Mouse (Mus musculus) embryonic facial prominence, embryonic 15.5 days (tissue): ENCODE data around the gene Sit1. TPM values are rescaled to one million over a fixed set of nuclear protein-coding genes. Genes with fewer than 3 reads are reported as not detected.

ENCODE experiments used
- ATAC-seq: fragments of 200-750 bp; cut with Nextera tagmentation; 2 replicates; pipeline ENCODE4 v1.8.0; 2017; ENCODE audit warnings: low read depth, moderate TSS enrichment; ENCODE audit not compliant: insufficient number of reproducible peaks, low FRiP score, low TSS enrichment
- H3K27ac ChIP-seq: fragments of 300-500 bp; sonication (generic); replicated peaks from 2 replicates; pipeline ENCODE4 v1.5.1; 2015; ENCODE audit warnings: mild to moderate bottlenecking, inconsistent platforms
- H3K27me3 ChIP-seq: fragments of 300-500 bp; sonication (generic); 2 replicates; pipeline ENCODE4 v1.6.1; 2015; ENCODE audit warnings: inconsistent platforms
- H3K36me3 ChIP-seq: fragments of 300-500 bp; sonication (generic); 2 replicates; pipeline ENCODE4 v1.6.1; 2015; ENCODE audit warnings: mild to moderate bottlenecking, inconsistent platforms
- H3K4me1 ChIP-seq: fragments of 300-500 bp; sonication (generic); 2 replicates; pipeline ENCODE4 v1.6.1; 2015; ENCODE audit warnings: inconsistent platforms
- H3K4me2 ChIP-seq: fragments of 300-500 bp; sonication (generic); replicated peaks from 2 replicates; pipeline ENCODE4 v1.6.1; 2015; ENCODE audit warnings: mild to moderate bottlenecking, inconsistent platforms
- H3K4me3 ChIP-seq: fragments of 300-500 bp; sonication (generic); replicated peaks from 2 replicates; pipeline ENCODE4 v1.5.1; 2015; ENCODE audit warnings: mild to moderate bottlenecking, inconsistent platforms
- H3K9ac ChIP-seq: fragments of 300-500 bp; sonication (generic); 2 replicates; pipeline ENCODE4 v1.6.1; 2015; ENCODE audit warnings: inconsistent platforms
- H3K9me3 ChIP-seq: fragments of 300-500 bp; sonication (generic); replicated peaks from 2 replicates; pipeline ENCODE4 v1.6.1; 2016; ENCODE audit warnings: inconsistent platforms
- WGBS: fragments of 180-500 bp; shearing (Covaris S2); methylation state at CpG from one replicate; pipeline ENCODE4 v1.1.7; 2015; 5-methylcytosine and 5-hydroxymethylcytosine counted together
- polyA plus RNA-seq: library from polyadenylated mRNA; unstranded; fragments of >200 nt; fragmentation: Nextera tagmentation; extraction: Ambion mirVana; gene quantifications from 2 replicates; pipeline ENCODE4 v1.2.1, GENCODE M21; 2015

Sit1 gene
- polyA plus RNA-seq, 1 experiment from 2014 or later = not detected

DNA sequence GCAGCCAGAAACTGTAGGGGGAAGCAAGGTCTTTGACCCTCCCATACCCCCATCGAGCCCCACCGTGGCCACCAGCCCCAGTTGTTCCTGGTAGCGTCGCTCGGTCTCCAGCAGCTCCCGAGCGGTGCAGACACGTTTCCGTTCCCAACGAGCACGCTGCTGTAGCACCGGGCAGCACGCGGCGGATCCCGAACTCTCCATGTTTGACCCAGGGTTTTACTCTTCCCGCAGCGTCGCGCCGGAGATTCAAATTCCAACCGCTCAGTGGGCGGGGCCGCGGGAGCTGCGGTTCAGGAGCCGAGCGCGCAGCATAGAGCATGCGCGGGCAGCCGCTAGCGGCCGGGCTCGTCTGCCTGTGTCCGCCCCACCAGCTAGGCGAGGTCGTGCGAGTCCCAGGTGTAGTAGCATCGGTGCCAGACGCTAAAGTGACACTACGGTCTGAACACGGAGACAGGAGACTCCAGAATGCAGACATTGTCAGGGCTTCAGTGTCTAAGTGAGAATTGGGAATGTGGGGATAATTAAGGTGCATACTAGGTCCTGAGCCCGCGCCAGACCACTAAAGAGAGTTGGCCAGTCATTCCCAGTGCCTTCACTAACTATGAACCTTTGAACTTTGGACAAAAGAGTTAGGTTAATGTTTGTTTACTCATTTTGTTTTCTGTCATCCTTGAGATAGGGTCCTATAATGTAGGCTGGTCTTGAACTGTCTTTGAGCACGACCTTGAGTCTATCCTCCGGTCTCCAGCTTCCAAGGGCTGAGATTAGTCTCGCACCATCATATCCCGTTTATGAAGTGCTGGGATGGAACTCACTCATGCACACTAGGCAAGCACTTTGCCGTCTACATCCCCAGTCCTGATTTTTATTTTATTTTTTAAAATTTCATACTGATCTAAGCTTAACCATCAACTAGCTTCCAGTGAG is 16.1 kb upstream of the Sit1 start, which contains the start of gene Arhgef39:
Arhgef39 (minus strand) TSS at position 289 of the 927 bp plus-strand sequence.
- Histone ChIP-seq H3K9ac (peak within 1 kb of the TSS; percentile 47), H3K9me3 (no peaks in the 10 kb centered on the region), H3K27me3 (no peaks in the 10 kb centered on the region), H3K4me3 (peak within 1 kb of the TSS; percentile 65), H3K36me3 (peaks cover 5% of the 10 kb centered on the region; the same call in 1 of the 2 replicates), H3K4me1 (peaks cover 33% of the 10 kb centered on the region), H3K4me2 (peak within 1 kb of the TSS; percentile 87), H3K27ac (peak within 1 kb of the TSS; percentile 76)
- 7% methylated on average over 50 of the region's 50 CpGs for WGBS
- ATAC-seq = peak; percentile 84

DNA sequence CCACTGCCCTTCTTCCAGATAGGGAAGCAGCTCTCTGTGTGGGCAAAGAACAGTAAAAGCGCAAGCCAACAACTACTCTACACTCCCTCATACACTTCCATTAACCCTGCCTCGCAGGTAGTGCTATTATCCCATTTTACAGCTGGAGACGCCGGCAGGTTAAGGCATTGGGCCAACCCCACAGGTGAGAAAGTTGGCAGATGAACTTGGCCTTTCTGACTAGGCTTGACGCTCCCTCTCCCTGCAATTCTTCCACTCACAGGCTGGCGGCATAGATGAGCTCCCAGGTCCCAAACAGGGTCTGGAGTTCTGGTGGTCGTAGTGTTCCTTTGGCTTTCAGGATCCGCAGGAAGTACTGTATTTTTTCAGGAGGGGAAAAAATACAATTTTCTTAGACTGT is 15.4 kb upstream of the Sit1 start:
- Histone ChIP-seq H3K27ac (peak overlapping the region; percentile 76), H3K4me1 (peaks cover 40% of the 10 kb centered on the region), H3K4me2 (peak overlapping the region; percentile 87), H3K4me3 (peak overlapping the region; percentile 65), H3K36me3 (peaks cover 5% of the 10 kb centered on the region; the same call in 1 of the 2 replicates), H3K9ac (peak overlapping the region; percentile 47), H3K27me3 (no peaks in the 10 kb centered on the region), H3K9me3 (no peaks in the 10 kb centered on the region)
- WGBS = 15% methylated on average over 8 of the region's 8 CpGs
- no peak for ATAC-seq

DNA sequence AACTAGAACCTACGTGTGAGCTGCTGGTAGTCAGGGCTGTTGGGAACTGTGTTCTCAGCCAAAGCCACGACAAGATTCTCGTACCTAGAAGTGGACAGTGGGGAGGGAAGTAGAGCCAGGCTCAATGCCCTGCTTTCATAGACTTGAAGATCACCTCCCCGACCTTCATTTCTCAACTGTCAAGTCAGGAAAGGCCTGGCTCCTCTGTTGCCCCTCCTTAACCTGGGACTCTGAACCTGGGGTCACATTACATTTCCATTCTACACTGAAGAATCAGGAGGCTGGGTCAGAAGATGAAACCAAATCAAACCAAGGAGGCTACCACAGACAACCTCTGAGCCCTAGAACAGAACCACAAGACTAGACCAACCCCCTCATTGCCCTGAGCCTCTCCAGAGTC is 14.4 kb upstream of the Sit1 start:
- peaks cover 45% of the 10 kb centered on the region for H3K4me1 ChIP-seq

DNA sequence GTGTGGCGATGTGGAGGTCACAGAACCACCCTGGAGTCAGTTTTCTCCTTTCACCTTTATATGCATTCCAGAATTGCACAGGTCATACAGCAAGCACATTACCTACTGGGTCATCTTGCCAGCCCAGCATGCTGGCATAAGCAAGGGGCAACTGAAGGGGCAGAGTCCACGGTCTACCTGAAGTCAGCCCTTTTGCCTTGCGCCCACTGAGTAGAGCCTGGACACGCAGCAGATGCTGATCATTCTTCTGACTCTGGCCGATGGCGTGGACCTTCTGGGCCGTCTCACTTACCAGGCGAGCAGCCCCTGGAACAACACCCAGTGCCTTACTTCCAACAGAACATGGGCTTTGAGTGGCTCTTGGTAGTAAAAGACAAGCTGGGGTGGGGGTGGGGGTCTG is 13.9 kb upstream of the Sit1 start:
- Histone ChIP-seq H3K4me2 (0 out of 2 replicates have a peak overlapping the region, but pooled peaks have one; percentile 0), H3K4me3 (no peak overlapping the region), H3K9ac (no peak overlapping the region), H3K9me3 (no peaks in the 10 kb centered on the region), H3K4me1 (peaks cover 45% of the 10 kb centered on the region), H3K36me3 (peaks cover 5% of the 10 kb centered on the region; the same call in 1 of the 2 replicates), H3K27ac (no peak overlapping the region), H3K27me3 (no peaks in the 10 kb centered on the region)
- 91% methylated on average over 8 of the region's 8 CpGs for WGBS
- ATAC-seq = no peak

More for the DNA sequence above, 14.4 kb upstream of the Sit1 start:
- H3K4me2 ChIP-seq = peak overlapping the region; percentile 87
- H3K36me3 ChIP-seq = peaks cover 5% of the 10 kb centered on the region; the same call in 1 of the 2 replicates
- H3K9ac ChIP-seq = no peak overlapping the region
- WGBS = 71% methylated on average over 4 of the region's 4 CpGs
- no peaks in the 10 kb centered on the region for H3K27me3 ChIP-seq
- H3K4me3 ChIP-seq = peak overlapping the region; percentile 65
- ATAC-seq = no peak
- H3K27ac ChIP-seq = no peak overlapping the region
- no peaks in the 10 kb centered on the region for H3K9me3 ChIP-seq

DNA sequence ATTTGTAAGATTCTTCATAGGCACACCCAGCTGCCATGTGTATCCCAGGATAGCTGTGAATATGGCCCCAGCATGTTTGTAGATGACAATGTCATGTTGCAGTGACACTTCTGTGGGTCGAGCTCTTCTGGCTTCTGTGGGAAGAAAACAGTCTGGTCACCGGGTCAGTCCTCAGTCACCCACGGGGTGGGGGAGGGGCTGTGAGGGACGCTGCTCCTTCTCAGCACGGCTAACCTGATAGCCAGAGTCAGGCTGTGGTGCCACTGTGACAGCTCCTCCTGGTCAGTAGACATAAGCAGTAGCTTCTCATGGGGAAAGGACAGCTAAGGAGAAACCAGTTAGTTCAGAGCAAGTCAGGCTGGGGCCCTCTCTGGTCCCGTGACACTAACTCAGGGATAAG is 13.1 kb upstream of the Sit1 start:
- WGBS = 62% methylated on average over 6 of the region's 6 CpGs
- H3K4me3 ChIP-seq = no peak overlapping the region
- H3K36me3 ChIP-seq = peaks cover 5% of the 10 kb centered on the region; the same call in 1 of the 2 replicates
- no peak for ATAC-seq
- no peak overlapping the region for H3K27ac ChIP-seq
- H3K27me3 ChIP-seq = no peaks in the 10 kb centered on the region
- H3K9me3 ChIP-seq = no peaks in the 10 kb centered on the region
- no peak overlapping the region for H3K4me2 ChIP-seq
- no peak overlapping the region for H3K9ac ChIP-seq
- H3K4me1 ChIP-seq = peaks cover 45% of the 10 kb centered on the region

DNA sequence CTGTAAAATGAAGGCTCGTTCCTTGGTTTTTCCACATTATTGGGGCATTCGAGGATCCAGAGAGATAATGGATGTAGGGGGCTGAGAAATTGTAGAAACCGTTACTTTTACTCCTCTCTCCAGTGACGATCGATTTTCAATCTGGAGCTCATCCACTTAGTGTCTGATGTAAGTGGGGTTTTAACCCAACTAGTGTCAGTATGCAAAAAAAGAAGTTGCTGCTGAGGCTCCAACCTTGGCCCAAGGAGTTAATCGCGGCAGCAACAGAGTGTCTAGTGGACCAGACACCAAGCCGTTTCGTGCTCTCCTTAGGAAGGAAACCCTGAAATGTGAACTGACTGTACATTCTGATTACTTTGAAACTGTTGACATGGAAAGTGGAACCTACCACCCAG is 10.3 kb upstream of the Sit1 start:
- WGBS = under 1% methylated on average over 9 of the region's 9 CpGs

DNA sequence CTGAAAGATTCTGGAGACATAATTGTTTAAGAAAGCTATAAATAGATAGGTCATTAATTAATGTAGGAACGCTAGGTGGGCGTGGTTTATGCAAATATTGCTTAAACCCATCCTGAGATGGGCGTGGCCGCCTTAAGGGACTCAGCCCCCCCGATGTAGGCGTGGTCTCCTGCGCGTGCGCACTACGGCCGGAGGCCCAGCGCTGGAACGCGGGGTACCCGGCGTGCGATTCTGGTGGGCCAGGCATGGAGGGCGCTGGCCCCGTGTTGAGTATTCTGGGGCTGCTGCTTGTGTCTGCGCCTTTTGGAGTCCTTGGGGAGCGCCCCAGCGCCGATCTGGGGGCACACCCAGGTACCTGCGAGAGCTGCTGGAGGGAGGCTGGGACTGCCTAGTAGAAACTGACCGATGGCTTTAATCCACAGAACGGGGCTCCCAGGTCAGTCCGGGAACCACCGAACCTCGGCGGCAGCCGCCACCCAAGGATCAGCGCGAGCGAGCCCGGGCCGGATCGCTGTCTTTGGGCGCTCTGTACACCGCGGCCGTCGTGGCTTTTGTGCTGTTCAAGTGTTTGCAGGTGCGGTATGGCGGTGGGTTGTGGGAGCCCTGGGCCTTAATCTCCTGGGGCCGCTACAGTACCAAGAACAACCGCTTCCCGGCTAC is 9.8 kb upstream of the Sit1 start:
- peak overlapping the region; percentile 94 for H3K27ac ChIP-seq
- ATAC-seq = peak; percentile 91
- peak overlapping the region; percentile 88 for H3K9ac ChIP-seq
- peak overlapping the region; percentile 66 for H3K4me2 ChIP-seq
- no peaks in the 10 kb centered on the region for H3K9me3 ChIP-seq
- peaks cover 5% of the 10 kb centered on the region; the same call in 1 of the 2 replicates for H3K36me3 ChIP-seq
- peaks cover 29% of the 10 kb centered on the region for H3K4me1 ChIP-seq
- WGBS = under 1% methylated on average over 47 of the region's 47 CpGs
- H3K4me3 ChIP-seq = peak overlapping the region; percentile 87
- no peaks in the 10 kb centered on the region for H3K27me3 ChIP-seq

More for the DNA sequence above, 10.3 kb upstream of the Sit1 start:
- H3K9me3 ChIP-seq = no peaks in the 10 kb centered on the region
- peak overlapping the region; percentile 87 for H3K4me3 ChIP-seq
- H3K9ac ChIP-seq = peak overlapping the region; percentile 88
- H3K27ac ChIP-seq = peak overlapping the region; percentile 94
- peaks cover 5% of the 10 kb centered on the region; the same call in 1 of the 2 replicates for H3K36me3 ChIP-seq
- peak overlapping the region; percentile 66 for H3K4me2 ChIP-seq
- peaks cover 34% of the 10 kb centered on the region for H3K4me1 ChIP-seq
- ATAC-seq = no peak
- no peaks in the 10 kb centered on the region for H3K27me3 ChIP-seq

DNA sequence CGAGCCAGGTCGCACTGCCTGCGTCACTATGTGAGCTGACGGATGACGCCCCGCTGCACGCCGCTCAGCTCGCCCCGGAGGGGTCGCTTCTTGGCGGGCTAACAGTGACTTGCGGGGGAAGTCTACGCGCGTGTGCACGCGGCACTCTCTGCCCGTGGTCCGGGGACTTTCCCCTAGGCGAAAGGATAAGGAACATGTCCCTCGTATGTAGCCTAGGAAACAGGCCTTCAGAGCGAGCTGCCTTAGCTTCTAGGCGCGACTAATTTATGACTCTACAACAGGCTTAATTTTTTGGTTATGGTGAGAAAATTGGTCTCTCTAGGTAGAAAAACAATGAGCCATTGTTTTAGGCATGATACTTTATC is 9.3 kb upstream of the Sit1 start, which contains the start of gene Ccdc107:
Ccdc107 (plus strand) TSS at position 80 of the 365 bp plus-strand sequence.
- no peaks in the 10 kb centered on the region for H3K27me3 ChIP-seq
- peak; percentile 97 for ATAC-seq
- WGBS = under 1% methylated on average over 25 of the region's 25 CpGs
- peaks cover 24% of the 10 kb centered on the region for H3K4me1 ChIP-seq
- peak within 1 kb of the TSS; percentile 87 for H3K4me3 ChIP-seq
- no peaks in the 10 kb centered on the region for H3K9me3 ChIP-seq
- peak within 1 kb of the TSS; percentile 66 for H3K4me2 ChIP-seq
- H3K36me3 ChIP-seq = peaks cover 5% of the 10 kb centered on the region; the same call in 1 of the 2 replicates
- H3K27ac ChIP-seq = peak within 1 kb of the TSS; percentile 94
- peak within 1 kb of the TSS; percentile 88 for H3K9ac ChIP-seq

DNA sequence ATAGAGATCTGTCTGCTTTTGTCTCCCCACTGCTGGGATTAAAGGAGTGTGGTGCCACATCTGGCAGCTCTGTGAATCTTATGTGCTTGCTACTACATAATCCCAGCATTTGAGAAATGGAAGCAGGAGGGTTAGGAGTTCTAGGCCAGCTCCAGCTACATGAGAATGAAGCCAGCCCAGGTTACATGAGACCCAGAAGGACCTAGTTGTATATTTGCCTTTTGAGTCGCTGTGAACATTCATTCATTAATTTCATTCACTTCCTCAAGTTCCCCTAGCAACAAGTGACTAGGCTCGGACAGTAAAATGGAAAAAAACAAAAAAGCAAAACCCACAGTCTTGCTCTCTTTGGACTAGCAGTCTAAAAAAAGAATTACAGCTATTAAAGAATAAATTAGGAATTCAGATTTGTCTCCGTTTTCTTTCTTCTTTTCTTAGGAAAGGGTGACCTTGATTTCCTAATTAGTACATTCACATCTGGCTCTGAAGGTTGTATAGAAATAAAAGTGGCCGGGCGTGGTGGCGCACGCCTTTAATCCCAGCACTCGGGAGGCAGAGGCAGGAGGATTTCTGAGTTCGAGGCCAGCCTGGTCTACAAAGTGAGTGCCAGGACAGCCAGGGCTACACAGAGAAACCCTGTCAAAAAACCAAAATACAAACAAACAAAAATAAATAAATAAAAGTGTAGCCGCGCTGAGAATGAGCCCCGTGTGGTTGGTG is 8.7 kb upstream of the Sit1 start:
- no peak overlapping the region for H3K9ac ChIP-seq
- H3K4me3 ChIP-seq = peak overlapping the region; percentile 87
- peak overlapping the region; percentile 66 for H3K4me2 ChIP-seq
- peaks cover 5% of the 10 kb centered on the region; the same call in 1 of the 2 replicates for H3K36me3 ChIP-seq
- H3K27ac ChIP-seq = peak overlapping the region; percentile 94
- no peaks in the 10 kb centered on the region for H3K9me3 ChIP-seq
- 42% methylated on average over 12 of the region's 12 CpGs for WGBS
- peaks cover 18% of the 10 kb centered on the region for H3K4me1 ChIP-seq
- H3K27me3 ChIP-seq = no peaks in the 10 kb centered on the region
- ATAC-seq = no peak

DNA sequence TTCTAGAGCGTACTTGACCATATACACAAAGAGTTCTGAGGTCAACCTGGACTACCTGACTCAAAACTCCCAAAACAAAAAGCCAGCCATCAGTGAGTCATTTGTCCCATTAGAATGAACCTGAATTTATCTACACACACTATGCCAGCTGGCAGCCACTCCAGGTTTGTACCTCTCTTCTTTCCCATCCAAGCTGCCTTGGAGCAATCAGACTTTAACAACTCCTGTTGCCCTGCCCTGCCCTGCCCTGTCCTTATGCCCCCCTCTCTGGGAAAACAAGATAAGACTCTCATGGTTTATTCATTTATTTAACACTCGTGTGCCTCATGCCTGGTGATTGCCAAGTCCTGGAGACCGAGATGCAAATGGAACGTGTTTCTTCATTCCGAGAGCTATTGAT is 7.3 kb upstream of the Sit1 start:
- H3K9ac ChIP-seq = no peak overlapping the region
- no peaks in the 10 kb centered on the region for H3K27me3 ChIP-seq
- H3K4me3 ChIP-seq = no peak overlapping the region
- H3K4me2 ChIP-seq = no peak overlapping the region
- no peak for ATAC-seq
- H3K9me3 ChIP-seq = no peaks in the 10 kb centered on the region
- no peaks in the 10 kb centered on the region for H3K36me3 ChIP-seq
- peaks cover 16% of the 10 kb centered on the region for H3K4me1 ChIP-seq
- WGBS = 87% methylated on average over 5 of the region's 5 CpGs
- no peak overlapping the region for H3K27ac ChIP-seq
